Mouse (Mus musculus) embryo, embryonic 10.5 days (tissue): ENCODE results near the gene Src.

Experiments
- DNase-seq: peaks from one replicate; pipeline ENCODE4 v3.0.0-alpha.2; 2015; ENCODE audit warnings: low spot score

Src gene

GRCm38 (mm10) chr2:157437123-157437522, 18.9 kb downstream of the Src start:
- no peak for DNase-seq

- no peak for DNase-seq
Observed at GRCm38 (mm10) chr2:157441363-157441762, 23.1 kb downstream of the Src start.

- no peak for DNase-seq
Observed at GRCm38 (mm10) chr2:157447297-157448158, 29.3 kb downstream of the Src start.

- no peak for DNase-seq
Observed at GRCm38 (mm10) chr2:157448356-157448755, 30.1 kb downstream of the Src start.

- DNase-seq = no peak
Observed at GRCm38 (mm10) chr2:157450905-157451304, 32.7 kb downstream of the Src start.

- no peak for DNase-seq
Observed at GRCm38 (mm10) chr2:157451372-157452040, 33.3 kb downstream of the Src start.

GRCm38 (mm10) chr2:157457100-157457806, 39.0 kb downstream of the Src start:
- DNase-seq = peak; percentile 92

- peak; percentile 90 for DNase-seq
Observed at GRCm38 (mm10) chr2:157458472-157458871, 40.2 kb downstream of the Src start.

- peak; percentile 60 for DNase-seq
Observed at GRCm38 (mm10) chr2:157459736-157460135, 41.5 kb downstream of the Src start.

GRCm38 (mm10) chr2:157462776-157463710, 44.8 kb downstream of the Src start:
- DNase-seq = peak; percentile 96

GRCm38 (mm10) chr2:157463887-157464745, 45.9 kb downstream of the Src start:
- DNase-seq = peak; percentile 58

- peak; percentile 97 for DNase-seq
Observed at GRCm38 (mm10) chr2:157464746-157465126, 46.5 kb downstream of the Src start.

- peak; percentile 63 for DNase-seq
Observed at GRCm38 (mm10) chr2:157466836-157467235, 48.6 kb downstream of the Src start.

GRCm38 (mm10) chr2:157468130-157468796, 50.0 kb downstream of the Src start:
- no peak for DNase-seq

- no peak for DNase-seq
Observed at GRCm38 (mm10) chr2:157471292-157471691, 53.0 kb downstream of the Src start.

GRCm38 (mm10) chr2:157471737-157472136, 53.5 kb downstream of the Src start:
- no peak for DNase-seq

GRCm38 (mm10) chr2:157472469-157472868, 54.2 kb downstream of the Src start:
- no peak for DNase-seq

GRCm38 (mm10) chr2:157474269-157474729, 56.1 kb downstream of the Src start:
- peak; percentile 64 for DNase-seq

- peak; percentile 79 for DNase-seq
Observed at GRCm38 (mm10) chr2:157475437-157476379, 57.5 kb downstream of the Src start.
